Mouse (Mus musculus): ENCODE measurements around the gene Prss53. TPM values are rescaled to one million over a fixed set of nuclear protein-coding genes. Genes with fewer than 3 reads are reported as not detected.

Prss53 gene
- polyA plus RNA-seq, 1 experiment from 2014 or later, result 0.79 TPM

DNA sequence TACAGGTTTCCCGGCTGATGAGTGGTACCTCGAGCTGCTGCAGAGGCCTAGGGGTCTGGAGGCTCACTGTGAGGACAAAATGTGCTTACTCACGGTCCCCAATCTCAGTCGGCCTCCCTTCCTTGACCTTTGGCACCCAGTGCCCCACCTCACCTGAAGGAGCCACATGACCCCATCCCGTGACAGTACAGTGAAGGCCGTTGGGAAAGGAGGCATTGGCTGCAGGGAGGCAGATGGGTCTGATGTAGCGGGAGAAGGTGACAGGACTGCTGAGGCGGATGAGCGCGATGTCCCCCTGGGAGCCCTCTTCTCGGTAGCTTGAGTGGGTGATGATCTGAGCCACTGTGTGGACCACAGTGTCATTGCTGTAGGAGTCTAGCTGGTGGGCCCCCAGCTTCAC is 36.1 kb upstream of the Prss53 start:
- Histone ChIP-seq H3K4me2 (replicated peaks) (no peak overlapping the region), H3K27ac (replicated peaks) (no peak overlapping the region), H3K9me3 (no peaks in the 10 kb centered on the region), H3K4me1 (peaks cover 6% of the 10 kb centered on the region; the same call in 1 of the 2 replicates), H3K27me3 (peaks cover 35% of the 10 kb centered on the region), H3K36me3 (peaks cover 47% of the 10 kb centered on the region), H3K9ac (replicated peaks) (no peak overlapping the region), H3K4me3 (no peak overlapping the region)
- no peak for ATAC-seq (ENCODE audit: low FRiP score, low read depth)
- 91% methylated on average over 11 of the region's 11 CpGs for WGBS

DNA sequence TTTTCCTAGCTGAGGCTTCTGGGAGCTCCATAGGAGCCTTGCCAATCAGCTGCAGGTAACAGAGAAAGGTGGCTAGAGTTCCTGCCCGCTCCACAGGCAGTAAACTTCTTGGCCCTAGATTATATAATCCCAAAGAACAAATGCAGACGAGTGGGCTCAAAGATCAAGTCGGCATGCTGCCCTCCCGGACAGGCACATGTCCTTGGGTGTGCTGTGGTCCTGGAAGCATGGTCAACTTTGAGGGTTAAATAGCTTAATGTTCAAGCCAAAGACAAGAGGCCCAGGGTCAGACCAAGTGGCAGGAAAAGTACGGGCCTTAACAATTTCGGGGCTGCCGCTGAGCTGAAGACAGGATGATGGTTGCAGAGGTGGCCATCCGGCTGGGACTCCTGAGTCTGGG is 35.3 kb upstream of the Prss53 start:
- Histone ChIP-seq H3K27me3 (peaks cover 32% of the 10 kb centered on the region), H3K27ac (replicated peaks) (no peak overlapping the region), H3K9ac (replicated peaks) (no peak overlapping the region), H3K4me2 (replicated peaks) (no peak overlapping the region), H3K36me3 (peaks cover 52% of the 10 kb centered on the region), H3K4me1 (0 out of 2 replicates have a peak, but pooled peaks cover 5% of the 10 kb centered on the region), H3K4me3 (no peak overlapping the region), H3K9me3 (no peaks in the 10 kb centered on the region)
- ATAC-seq (ENCODE audit: low FRiP score, low read depth), result no peak
- 94% methylated on average over 8 of the region's 8 CpGs for WGBS

DNA sequence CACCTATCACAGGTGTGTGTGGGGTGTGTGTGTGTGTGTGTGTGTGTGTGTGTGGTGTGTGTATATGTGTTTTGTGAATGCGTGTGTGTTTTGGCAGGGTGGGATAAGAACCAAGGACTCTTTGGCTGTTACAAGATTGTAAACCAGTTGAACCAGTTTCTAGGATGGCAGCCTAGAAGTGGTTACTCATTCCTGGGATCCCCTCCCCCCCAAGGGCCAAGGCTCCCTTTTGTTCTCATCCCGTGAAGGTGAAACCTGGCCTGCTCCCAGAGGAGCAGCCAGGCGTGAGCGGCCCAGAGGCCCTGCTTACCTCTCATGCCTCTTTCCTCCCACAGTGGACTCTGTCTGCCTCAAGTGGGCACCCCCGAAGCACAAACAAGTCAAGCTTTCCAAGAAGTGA is 34.5 kb upstream of the Prss53 start:
- no peak for ATAC-seq (ENCODE audit: low FRiP score, low read depth)

DNA sequence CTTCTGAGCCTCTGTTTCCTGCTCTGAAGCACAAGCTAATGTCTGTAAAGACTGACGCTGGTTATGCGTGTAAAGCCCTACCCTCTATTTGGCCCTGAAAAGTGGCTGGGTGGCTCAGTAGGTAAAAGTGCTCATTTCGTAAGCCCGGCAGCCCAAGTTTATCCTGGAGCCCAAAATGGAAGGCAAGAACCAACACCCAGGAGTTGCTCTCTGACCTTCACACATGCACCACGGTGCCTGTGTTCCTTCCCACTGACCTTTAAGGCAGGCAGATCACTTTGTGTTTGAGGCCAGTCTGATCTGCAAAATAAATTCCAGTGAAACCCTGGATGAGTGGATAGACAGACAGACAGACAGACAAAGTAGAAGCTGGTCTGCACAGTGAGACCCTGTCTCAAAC is 32.9 kb upstream of the Prss53 start:
- ATAC-seq (ENCODE audit: low FRiP score, low read depth), result no peak
- H3K4me2 ChIP-seq (replicated peaks), result no peak overlapping the region
- H3K4me1 ChIP-seq, result no peaks in the 10 kb centered on the region
- H3K4me3 ChIP-seq, result no peak overlapping the region
- WGBS, result 88% methylated on average over 5 of the region's 5 CpGs
- H3K36me3 ChIP-seq, result peaks cover 52% of the 10 kb centered on the region
- H3K27me3 ChIP-seq, result peaks cover 14% of the 10 kb centered on the region
- H3K9me3 ChIP-seq, result no peaks in the 10 kb centered on the region
- no peak overlapping the region for H3K27ac ChIP-seq (replicated peaks)
- no peak overlapping the region for H3K9ac ChIP-seq (replicated peaks)

More for the DNA sequence above, 34.5 kb upstream of the Prss53 start:
- no peaks in the 10 kb centered on the region for H3K9me3 ChIP-seq
- H3K27me3 ChIP-seq, result peaks cover 30% of the 10 kb centered on the region
- H3K4me3 ChIP-seq, result no peak overlapping the region
- no peak overlapping the region for H3K4me2 ChIP-seq (replicated peaks)
- H3K9ac ChIP-seq (replicated peaks), result 0 out of 2 replicates have a peak overlapping the region, but pooled peaks have one; percentile 4
- peaks cover 52% of the 10 kb centered on the region for H3K36me3 ChIP-seq
- WGBS, result 59% methylated on average over 5 of the region's 5 CpGs
- no peak overlapping the region for H3K27ac ChIP-seq (replicated peaks)
- 0 out of 2 replicates have a peak, but pooled peaks cover 4% of the 10 kb centered on the region for H3K4me1 ChIP-seq

DNA sequence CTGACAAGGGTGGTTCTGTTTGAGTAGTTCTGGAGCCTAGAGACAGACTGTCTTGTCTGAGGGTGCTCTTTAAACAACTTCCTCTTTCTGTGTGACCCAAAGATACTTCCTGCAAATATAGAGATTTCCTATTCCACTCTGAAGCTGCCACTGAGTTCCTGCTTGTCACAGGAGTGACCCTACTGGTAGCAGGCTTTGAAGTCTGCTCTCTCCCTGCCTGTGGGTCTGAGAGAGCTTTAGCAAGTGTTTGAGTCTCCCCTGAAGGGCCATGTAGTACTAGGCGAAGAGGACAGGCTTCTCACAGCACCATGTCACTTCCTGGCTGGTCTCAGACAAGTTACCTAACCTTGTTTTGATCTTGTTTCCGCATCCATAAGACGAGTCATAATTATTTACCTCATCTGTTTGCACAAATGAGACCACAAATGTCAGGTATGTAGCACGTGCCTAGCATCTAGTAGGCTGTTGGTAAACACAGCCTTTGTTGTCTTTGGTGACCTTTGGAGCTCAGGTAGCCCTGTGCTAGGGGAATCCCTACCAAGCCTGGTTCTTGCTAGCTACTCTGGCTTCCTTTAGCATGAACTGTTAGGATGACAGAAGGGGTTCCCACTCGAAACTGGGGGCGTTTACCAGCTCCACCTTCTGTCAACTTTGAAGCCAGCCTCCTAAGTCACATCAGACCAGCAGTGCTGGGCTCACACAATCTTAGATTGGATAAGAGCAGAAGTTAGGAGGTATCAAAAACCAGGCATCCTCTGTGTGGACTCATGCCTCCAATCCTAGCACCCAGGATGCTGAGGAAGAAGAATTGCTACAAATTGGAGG is 31.9 kb upstream of the Prss53 start:
- Histone ChIP-seq H3K9ac (replicated peaks) (no peak overlapping the region), H3K27ac (replicated peaks) (no peak overlapping the region), H3K4me2 (replicated peaks) (no peak overlapping the region), H3K4me1 (no peaks in the 10 kb centered on the region), H3K27me3 (peaks cover 4% of the 10 kb centered on the region), H3K36me3 (peaks cover 52% of the 10 kb centered on the region), H3K4me3 (no peak overlapping the region), H3K9me3 (no peaks in the 10 kb centered on the region)
- ATAC-seq (ENCODE audit: low FRiP score, low read depth), result no peak
- WGBS, result 82% methylated on average over 6 of the region's 6 CpGs

DNA sequence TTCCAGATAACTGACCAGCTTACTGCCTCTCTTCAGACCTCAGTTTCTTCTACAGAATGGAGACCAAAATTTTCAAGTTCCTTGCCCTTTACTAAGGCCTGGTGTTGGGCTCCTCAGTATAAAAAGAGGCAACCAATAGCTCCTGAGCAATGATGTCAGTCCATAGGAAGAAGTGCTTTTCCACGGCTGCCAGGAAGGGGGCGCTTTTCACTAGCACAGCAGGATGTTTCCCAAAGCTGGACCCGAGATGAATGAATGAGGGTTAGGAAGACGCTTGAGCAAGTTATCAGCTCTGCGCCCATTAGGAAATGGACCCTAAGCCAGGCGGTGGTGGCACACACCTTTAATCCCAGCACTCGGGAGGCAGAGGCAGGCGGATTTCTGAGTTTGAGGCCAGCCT is 30.7 kb upstream of the Prss53 start:
- Histone ChIP-seq H3K27ac (replicated peaks) (no peak overlapping the region), H3K9me3 (no peaks in the 10 kb centered on the region), H3K27me3 (no peaks in the 10 kb centered on the region), H3K36me3 (peaks cover 60% of the 10 kb centered on the region), H3K4me1 (no peaks in the 10 kb centered on the region), H3K4me3 (no peak overlapping the region), H3K4me2 (replicated peaks) (no peak overlapping the region), H3K9ac (replicated peaks) (no peak overlapping the region)
- WGBS, result 69% methylated on average over 8 of the region's 8 CpGs
- ATAC-seq (ENCODE audit: low FRiP score, low read depth), result no peak

DNA sequence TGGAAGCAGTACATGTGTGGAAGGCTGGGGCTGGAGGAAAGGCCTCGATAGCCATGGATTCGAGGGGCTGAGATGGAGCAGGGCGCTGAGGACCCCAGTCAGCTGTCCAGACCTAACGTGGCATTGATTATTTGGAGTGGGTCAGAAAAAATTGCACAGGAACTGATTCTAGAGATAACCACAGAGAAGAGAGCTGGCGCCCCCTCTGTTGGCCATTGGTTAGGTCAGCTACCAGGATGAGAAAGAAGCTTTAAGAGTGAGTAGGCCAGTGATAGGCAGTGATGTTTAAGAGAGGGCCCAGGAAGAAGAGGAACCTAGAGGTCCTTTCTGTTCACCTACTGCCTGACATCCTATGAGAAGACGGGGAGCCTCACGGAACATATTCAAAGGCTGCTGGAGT is 28.5 kb upstream of the Prss53 start:
- peaks cover 56% of the 10 kb centered on the region for H3K36me3 ChIP-seq
- no peak for ATAC-seq (ENCODE audit: low FRiP score, low read depth)
- 77% methylated on average over 7 of the region's 7 CpGs for WGBS
- H3K4me2 ChIP-seq (replicated peaks), result no peak overlapping the region
- H3K27me3 ChIP-seq, result no peaks in the 10 kb centered on the region
- no peaks in the 10 kb centered on the region for H3K4me1 ChIP-seq
- no peak overlapping the region for H3K9ac ChIP-seq (replicated peaks)
- no peak overlapping the region for H3K4me3 ChIP-seq
- H3K9me3 ChIP-seq, result no peaks in the 10 kb centered on the region
- no peak overlapping the region for H3K27ac ChIP-seq (replicated peaks)

DNA sequence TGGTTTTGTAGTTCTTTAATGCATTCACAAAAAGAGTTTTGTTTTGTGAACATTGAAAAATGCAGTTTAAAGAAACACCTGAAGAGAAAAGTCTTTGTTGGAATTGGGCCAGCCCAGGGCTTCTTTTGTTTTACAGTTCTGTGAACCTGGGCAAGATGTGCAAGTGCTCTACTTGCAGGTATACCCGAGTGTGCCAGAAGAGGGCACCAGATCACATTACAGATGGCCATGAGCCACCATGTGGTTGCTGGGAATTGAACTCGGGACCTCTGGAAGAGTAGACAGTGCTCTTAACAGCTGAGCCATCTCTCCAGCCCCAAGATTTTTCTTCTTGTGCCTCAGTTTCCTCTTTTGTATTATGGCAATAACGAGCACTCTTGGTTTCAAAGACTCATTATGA is 27.4 kb upstream of the Prss53 start:
- Histone ChIP-seq H3K4me3 (no peak overlapping the region), H3K9me3 (no peaks in the 10 kb centered on the region), H3K4me1 (peaks cover under 1% of the 10 kb centered on the region; the same call in 1 of the 2 replicates), H3K27me3 (no peaks in the 10 kb centered on the region), H3K4me2 (replicated peaks) (no peak overlapping the region), H3K36me3 (peaks cover 48% of the 10 kb centered on the region), H3K27ac (replicated peaks) (no peak overlapping the region), H3K9ac (replicated peaks) (no peak overlapping the region)
- 58% methylated on average over 3 of the region's 3 CpGs for WGBS
- no peak for ATAC-seq (ENCODE audit: low FRiP score, low read depth)

DNA sequence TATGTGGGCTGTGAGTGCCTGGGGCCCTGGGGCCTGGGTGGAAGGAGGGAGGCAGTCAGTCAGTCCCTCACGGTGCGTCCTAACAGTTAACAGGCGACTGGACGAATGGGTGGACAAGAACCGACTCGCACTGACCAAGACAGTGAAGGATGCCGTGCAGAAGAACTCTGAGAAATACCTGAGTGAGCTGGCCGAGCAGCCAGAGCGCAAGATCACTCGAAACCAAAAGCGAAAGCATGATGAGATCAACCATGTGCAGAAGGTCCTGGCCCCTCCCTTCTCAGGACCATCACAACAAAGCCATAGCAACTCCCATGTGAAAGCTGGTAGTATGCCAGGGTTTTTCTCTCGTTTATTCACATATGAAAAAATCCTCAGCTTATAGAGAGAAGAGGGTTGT is 24.5 kb upstream of the Prss53 start:
- 93% methylated on average over 12 of the region's 12 CpGs for WGBS
- no peak overlapping the region for H3K9ac ChIP-seq (replicated peaks)
- no peak overlapping the region for H3K27ac ChIP-seq (replicated peaks)
- no peak overlapping the region for H3K4me2 ChIP-seq (replicated peaks)
- H3K27me3 ChIP-seq, result no peaks in the 10 kb centered on the region
- H3K4me1 ChIP-seq, result peaks cover 12% of the 10 kb centered on the region
- H3K4me3 ChIP-seq, result no peak overlapping the region
- peaks cover 29% of the 10 kb centered on the region for H3K36me3 ChIP-seq
- ATAC-seq (ENCODE audit: low FRiP score, low read depth), result no peak
- no peaks in the 10 kb centered on the region for H3K9me3 ChIP-seq

DNA sequence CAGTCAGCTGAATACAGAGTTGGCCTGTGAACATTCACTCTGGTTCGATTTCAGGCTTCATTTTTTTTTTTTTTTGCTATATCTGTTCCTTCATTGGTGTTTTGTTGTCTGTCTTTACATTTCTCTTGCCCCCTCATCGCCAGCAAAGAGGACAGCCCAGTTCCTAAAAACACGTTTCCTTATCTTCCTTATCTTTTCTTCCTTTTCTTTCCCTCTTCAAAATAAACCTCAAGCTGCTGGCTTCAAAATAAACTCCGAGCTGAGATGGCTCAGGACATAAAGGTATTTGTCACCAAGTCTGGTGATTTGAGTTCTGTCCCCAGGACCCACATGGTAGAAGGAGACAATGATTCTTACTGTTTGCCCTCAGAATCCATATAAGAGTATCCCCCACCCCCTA is 22.2 kb upstream of the Prss53 start:
- H3K4me2 ChIP-seq (replicated peaks), result peak overlapping the region; percentile 78
- peaks cover 43% of the 10 kb centered on the region for H3K36me3 ChIP-seq
- WGBS, result 31% methylated on average over 4 of the region's 4 CpGs
- peak overlapping the region; percentile 99 for H3K4me3 ChIP-seq
- no peak for ATAC-seq (ENCODE audit: low FRiP score, low read depth)
- H3K9me3 ChIP-seq, result no peaks in the 10 kb centered on the region
- H3K4me1 ChIP-seq, result peaks cover 12% of the 10 kb centered on the region
- H3K27ac ChIP-seq (replicated peaks), result no peak overlapping the region
- no peaks in the 10 kb centered on the region for H3K27me3 ChIP-seq
- peak overlapping the region; percentile 85 for H3K9ac ChIP-seq (replicated peaks)

DNA sequence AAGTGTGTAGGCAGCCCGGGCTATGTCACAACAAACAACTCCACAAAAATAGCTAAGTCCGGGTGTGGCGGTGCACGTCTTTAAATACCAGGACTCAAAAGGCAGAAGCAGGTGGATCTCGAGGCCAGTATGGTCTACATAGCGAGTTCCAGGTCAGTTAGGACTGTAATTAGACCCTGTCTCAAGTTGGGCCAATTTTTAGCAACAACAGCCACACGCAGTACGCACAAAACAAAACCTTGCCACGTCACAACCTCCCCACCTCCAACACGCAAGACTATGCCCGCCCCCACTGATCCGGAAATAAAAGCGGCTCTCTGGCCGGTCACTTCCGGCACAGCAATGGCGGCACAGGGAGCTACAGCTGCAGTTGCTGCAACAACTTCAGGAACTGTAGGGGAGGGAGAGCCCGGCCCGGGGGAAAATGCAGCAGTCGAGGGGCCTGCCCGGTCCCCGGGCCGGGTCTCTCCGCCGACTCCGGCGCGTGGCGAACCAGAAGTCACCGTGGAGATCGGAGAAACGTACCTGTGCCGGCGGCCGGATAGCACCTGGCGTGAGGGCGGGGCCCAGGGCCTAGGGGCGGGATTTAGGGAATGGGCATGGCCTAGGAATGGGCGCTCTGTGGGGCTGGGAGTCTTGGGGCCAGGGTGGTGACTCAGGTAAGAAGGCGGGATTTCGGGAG is 21.6 kb upstream of the Prss53 start, which contains the start of gene Kat8:
Kat8 (plus strand) TSS at position 327 of the 682 bp plus-strand sequence.
- peak within 1 kb of the TSS; percentile 78 for H3K4me2 ChIP-seq (replicated peaks)
- peak within 1 kb of the TSS; percentile 99 for H3K4me3 ChIP-seq
- WGBS, result 1% methylated on average over 40 of the region's 40 CpGs
- ATAC-seq (ENCODE audit: low FRiP score, low read depth), result peak; percentile 95
- H3K9me3 ChIP-seq, result no peaks in the 10 kb centered on the region
- H3K4me1 ChIP-seq, result peaks cover 12% of the 10 kb centered on the region
- H3K27ac ChIP-seq (replicated peaks), result peak within 1 kb of the TSS; percentile 76
- H3K36me3 ChIP-seq, result peaks cover 45% of the 10 kb centered on the region
- H3K9ac ChIP-seq (replicated peaks), result peak within 1 kb of the TSS; percentile 85
- no peaks in the 10 kb centered on the region for H3K27me3 ChIP-seq

DNA sequence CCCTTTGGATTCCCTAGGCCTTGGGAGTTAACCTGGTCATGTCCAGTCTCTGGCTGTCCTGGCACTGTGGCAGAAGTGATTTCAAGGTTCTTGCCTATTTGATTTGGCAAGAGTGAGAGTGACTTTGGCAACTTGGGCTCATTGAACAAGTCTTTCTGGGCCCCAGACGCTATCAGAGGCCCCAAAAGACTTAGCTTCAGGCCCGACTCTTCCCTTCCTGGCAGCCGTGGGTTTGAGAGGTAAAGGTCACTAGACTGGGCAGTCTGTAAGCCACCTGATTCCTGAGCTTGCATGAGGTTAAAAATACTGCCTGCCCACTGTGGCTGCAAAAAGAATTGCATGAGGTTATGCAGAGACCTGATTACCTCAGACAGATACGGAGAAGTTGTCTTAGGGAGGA is 17.9 kb upstream of the Prss53 start:
- no peak overlapping the region for H3K4me2 ChIP-seq (replicated peaks)
- H3K27me3 ChIP-seq, result no peaks in the 10 kb centered on the region
- no peak overlapping the region for H3K9ac ChIP-seq (replicated peaks)
- H3K27ac ChIP-seq (replicated peaks), result no peak overlapping the region
- peaks cover 41% of the 10 kb centered on the region for H3K36me3 ChIP-seq
- peaks cover 25% of the 10 kb centered on the region for H3K4me1 ChIP-seq
- no peak for ATAC-seq (ENCODE audit: low FRiP score, low read depth)
- WGBS, result 92% methylated on average over 4 of the region's 4 CpGs
- no peak overlapping the region for H3K4me3 ChIP-seq
- H3K9me3 ChIP-seq, result no peaks in the 10 kb centered on the region
